Mouse (Mus musculus) CD8-positive naive resting alpha-beta T cell, adult 2 months (primary cell): Measurements from ENCODE around the gene Tspan18.

Source experiments
- DNase-seq, 2 experiments: peaks; one replicate each; pipeline ENCODE4 v3.0.0; 2022; ENCODE audit warnings: low read depth in 2 of 2, low spot score in 2 of 2

Gene Tspan18

DNA sequence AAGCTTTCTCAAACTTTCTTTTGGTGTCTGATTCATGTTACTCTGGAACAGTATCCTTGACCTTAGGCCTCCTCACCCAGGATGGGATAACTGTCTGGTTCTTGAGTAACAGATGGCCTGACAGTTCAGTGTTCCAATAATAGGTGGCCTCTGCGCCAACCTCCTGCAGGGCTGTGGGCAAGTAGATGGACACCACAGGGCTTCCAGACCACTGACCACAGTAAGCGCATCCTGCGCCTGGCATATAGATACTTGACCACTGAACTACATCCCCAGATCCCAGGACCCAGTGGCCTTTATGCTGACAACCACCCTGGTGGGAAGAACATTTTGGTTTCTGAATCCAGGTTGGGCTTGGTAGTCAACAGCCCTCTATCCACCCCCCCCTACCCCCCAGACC, 114.7 kb downstream of the Tspan18 start:
- no peak for DNase-seq

DNA sequence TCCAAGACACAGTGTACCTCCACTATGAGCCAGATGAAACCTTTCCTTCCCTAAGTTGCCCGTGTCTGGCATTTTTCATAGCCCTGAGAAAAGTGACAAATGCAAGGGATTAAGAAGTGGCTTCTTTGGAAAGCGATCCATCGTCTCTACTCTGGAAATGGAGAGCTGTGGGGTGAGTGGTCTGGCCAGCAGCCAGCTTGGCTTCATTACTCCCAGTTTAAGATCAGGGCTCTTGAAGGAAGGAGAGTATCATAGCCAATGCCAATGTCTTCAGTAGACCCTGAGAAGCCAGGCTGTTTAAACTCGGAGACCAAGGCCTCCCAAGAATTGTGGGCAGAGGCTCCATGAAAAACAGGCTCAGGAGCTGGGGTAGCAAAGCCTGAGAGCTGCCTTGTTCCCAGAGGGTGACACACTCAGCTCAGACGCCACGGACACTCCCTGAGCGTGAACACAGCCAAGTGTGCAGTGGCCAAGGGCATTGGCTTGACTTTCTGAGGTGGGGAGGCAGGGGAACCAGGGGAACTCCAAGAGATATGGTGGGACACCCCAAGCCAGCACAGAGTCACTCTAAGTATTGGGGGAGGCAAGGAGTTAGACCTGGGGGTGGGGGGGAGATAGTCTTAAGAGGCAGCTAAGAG, 115.8 kb downstream of the Tspan18 start:
- no peak for DNase-seq

DNA sequence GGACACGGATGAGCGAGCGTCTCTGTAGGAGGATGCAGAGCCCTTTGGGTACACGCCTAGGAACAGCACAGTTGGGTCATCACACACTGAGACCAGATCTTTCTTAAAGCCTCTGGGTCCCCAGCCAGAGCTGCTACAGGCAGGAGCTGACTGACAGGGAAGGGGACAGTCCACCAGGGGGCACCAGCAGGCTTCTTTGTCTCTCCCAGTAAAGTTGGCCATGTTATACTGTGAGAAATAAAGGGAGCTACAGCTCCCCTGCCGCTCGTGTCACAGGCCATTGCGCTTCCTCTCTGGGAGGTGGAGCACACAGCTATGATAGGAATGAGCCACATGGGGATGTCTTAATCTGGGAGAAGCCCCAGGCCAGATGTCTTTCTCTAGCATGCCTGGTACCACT, 117.3 kb downstream of the Tspan18 start:
- peak; percentile 40 to 55 for DNase-seq

DNA sequence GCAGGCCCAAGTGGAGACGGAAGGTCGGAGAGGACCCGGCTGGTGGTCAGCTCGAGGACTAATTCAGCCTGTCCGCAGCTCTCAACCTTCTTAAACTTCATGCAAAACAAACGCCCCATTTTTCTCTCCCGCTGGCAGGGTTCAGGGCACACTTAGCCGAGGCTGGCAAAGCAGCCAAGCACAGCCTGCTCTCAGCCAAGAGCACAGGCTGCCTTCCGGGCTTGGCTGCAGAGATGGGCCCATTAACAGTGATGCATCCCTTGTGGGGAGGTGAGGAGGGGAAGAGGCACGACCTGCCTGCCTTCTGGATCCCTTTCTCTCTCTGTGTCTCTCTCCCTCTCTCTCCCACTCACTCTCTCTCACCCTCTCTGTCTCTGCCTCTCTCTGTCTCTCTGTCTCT, 118.5 kb downstream of the Tspan18 start:
- DNase-seq, result no peak

- DNase-seq, result no peak
These were observed 120.1 kb downstream of the Tspan18 start for GRCm38 (mm10) chr2:93214192-93214591.

- no peak for DNase-seq
These were observed 121.4 kb downstream of the Tspan18 start for GRCm38 (mm10) chr2:93212865-93213264.

DNA sequence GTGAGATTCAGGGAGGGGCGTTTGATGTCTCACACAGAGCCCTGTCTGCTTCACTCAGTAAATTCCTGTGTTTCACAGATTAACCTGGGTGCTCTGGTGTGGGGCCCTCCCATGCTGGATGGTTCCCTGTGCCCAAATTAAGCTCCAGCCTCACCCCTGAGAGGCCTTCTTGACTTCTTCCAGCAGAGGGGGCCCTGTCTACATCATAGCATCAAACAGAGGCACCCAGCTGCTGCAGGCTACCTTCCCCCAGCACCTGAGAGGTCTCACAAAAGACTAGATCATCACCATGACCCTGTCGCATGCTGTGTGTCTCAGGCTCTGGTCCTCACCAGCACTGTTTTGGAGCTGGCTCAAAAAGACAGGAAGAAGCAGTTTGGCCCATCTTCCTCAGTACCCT, 121.9 kb downstream of the Tspan18 start:
- DNase-seq, result no peak

- DNase-seq, result no peak
These were observed 128.2 kb downstream of the Tspan18 start for GRCm38 (mm10) chr2:93206126-93206525.

GRCm38 (mm10) chr2:93204571-93204970, 129.7 kb downstream of the Tspan18 start:
- no peak for DNase-seq

- no peak for DNase-seq
These were observed 130.6 kb downstream of the Tspan18 start for GRCm38 (mm10) chr2:93203682-93204081.

GRCm38 (mm10) chr2:93202782-93203181, 131.5 kb downstream of the Tspan18 start:
- DNase-seq, result no peak

- no peak for DNase-seq
These were observed 132.3 kb downstream of the Tspan18 start for GRCm38 (mm10) chr2:93201997-93202396.

GRCm38 (mm10) chr2:93200681-93201340, 133.5 kb downstream of the Tspan18 start:
- DNase-seq, result no peak

DNA sequence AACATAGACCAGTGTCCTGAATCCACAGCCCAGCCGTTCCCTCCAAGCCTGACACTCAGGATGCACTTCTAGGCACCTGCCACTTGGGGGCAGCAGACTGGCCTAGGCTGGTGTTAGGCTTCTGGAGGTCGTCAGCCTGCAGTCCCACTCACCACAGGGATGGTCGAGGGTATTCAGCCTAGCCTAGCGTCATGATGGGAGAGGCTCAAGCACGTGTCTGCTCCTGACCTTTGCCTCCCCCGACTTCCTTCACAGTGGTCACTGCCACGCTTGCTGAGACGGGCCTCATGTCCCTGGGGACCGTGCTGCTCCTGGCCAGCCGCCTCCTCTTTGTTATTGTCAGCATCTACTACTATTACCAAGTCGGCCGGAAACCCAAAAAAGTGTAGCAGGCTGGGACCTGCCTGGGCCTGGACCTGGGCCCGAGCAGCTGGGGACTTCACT, 134.8 kb downstream of the Tspan18 start:
- DNase-seq, result peak; percentile 40 to 52

GRCm38 (mm10) chr2:93198846-93199245, 135.5 kb downstream of the Tspan18 start:
- DNase-seq, result peak; percentile 91 to 95

DNA sequence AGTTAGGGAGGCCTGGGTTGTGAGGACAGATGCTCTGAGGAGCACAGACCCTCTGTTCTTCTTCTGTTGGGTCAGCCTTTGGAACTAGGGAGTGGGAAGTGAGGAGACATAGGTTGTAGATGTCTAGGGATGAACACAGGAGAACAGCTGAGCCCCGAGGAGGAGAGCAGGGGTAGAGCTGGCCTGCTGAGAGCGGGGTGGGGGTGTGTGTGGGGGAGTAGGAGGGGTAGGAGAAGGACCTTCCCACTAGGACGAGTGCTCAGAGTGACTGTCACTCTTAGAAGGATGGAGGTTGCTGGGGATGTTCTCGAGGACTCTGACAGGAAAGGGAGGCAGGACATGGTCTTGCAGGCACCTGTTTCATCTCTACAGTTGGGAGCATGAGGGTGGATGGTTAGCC, 140.5 kb downstream of the Tspan18 start:
- DNase-seq, result no peak

DNA sequence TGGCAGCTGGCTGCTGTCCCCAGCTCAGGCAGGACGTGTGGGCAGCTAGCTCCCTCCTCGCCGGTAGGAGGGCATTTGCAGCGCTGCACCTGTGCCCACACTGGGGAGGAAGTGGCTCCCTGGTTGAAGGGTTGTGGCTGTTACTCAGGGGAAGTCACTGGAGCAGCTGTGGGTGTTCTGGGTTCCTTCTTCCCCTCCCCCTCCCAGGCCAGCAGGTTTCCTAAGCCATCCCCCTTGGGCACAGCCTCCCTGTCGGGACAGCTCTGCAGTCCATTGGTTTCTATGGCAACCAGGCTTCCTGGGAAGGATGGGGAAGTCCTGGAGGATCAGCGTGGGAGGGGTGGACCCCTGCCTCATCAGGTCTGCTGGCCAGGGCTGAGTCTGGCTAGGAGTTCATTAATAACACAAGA, 141.6 kb downstream of the Tspan18 start:
- DNase-seq, result peak; percentile 59 to 73

- DNase-seq, result no peak
These were observed 142.1 kb downstream of the Tspan18 start for GRCm38 (mm10) chr2:93192182-93192560.

DNA sequence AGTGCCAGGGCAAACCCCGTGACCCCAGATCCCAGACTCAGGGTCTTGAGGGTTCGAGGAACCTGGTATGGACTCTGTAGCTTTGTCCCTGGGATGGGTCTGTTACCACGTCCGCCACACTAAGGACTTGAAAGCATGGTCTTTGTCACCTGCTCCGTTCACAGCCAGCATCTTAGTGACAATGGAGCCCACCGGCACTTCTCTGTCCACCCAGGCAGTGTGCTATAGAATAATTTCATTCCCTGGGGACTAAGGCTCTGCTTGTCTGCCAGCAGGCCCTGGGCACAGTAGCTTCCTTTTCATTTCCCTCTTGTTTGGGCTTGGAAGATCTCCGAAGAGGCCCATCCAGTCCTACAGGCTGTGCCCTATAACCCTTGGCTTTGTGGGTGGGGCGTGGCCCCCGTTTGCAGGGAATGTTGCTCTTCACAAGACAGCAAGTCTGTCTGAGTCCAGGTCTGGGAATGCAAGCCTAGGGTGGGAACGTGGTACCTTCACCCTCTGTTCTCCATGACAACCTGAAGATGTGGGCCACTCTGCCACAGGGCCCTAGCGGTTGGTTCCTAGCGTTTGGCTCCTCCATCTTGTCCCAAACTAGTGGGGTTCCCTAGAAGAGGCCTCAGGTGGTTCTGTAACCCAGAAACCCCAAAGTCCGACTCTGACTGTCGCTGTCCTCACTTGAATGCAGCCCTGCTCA, 142.7 kb downstream of the Tspan18 start:
- no peak for DNase-seq

DNA sequence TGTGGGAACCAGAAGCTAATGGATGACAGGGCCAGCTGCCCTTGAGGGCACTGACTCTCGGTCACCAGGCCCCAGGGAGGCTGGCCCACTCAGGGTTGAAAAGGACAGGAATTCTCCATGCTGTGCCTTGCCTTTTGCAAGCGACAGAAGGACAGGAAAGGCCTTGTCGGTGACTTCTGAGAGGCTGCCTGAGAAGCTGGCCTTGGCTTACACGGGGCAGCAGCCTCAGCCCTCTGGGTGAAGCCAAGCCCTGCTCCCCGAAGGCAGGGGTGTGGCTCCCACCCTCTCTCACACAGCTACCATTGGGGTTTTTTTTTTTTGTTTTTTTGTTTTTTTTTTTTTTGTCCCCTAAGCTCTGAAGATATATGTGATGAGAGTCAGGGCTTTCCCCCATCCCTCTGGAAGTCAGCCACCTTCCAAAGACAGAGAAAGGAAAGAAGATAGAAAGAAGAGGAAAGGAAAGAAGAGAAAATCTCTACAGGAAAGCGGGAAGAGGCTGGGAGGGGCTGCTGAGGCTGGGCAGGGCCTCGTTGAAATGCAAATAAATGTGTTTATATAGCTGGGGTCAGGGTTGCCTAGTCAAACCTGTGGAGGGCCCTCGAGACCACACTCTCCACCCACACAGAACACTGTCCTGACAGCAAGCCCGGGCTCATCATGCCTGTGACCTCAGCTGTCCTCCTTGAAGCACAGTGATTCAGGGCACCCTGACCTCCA, 143.4 kb downstream of the Tspan18 start:
- DNase-seq, result no peak

DNA sequence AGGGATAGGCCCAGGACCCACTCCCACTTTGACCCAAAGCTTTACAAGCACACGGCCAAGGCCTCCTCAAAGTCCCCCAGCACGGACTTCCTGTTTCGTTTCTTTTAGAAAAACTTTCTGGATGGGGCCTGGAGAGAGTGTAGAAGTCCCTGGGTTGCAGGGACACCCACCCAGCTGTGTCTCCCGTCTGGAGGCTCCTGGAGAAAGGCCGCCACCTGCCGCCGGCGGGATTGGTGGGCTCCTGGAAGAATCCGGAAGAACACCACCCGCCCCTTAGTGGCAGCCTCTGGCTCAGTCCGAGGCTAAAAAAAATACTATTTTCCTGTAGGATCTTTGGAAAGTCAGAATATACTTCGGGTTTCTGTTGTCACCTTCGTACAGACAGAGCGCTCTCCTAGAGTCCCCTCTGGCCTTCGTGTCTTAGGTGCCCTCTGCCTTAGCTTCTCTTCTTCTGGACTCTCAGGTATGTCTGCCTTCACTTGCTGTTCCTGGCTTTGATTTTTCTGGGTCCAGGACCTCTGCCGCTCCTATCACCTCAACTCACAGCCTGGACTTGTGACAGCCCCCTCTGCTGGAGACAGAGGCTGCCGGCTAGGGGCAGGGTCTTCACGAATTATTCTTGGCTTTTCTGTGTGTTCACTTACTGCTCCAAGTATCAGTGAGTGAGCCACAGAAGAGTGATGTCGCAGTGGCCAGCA, 145.4 kb downstream of the Tspan18 start:
- peak in 1 of 2 experiments; percentile 18 for DNase-seq
